Mouse (Mus musculus) myocyte (in vitro differentiated cells): ENCODE measurements around the gene Suclg2. TPM values are rescaled to one million over a fixed set of nuclear protein-coding genes. Genes with fewer than 3 reads are reported as not detected.
A peak's percentile ranks its signal among the peaks of the same experiment; 100 is the strongest.

Experiments used
- H3K27me3 ChIP-seq: one replicate; pipeline ENCODE4 v1.6.1; 2011; ENCODE audit not compliant: control insufficient read depth, insufficient read depth, insufficient read length
- H3K36me3 ChIP-seq: one replicate; pipeline ENCODE4 v1.6.1; 2011; ENCODE audit not compliant: control insufficient read depth, insufficient read depth
- H3K4me2 ChIP-seq: one replicate; pipeline ENCODE4 v1.6.1; 2011; ENCODE audit warnings: low read depth, control low read depth
- H3K4me3 ChIP-seq: one replicate; pipeline ENCODE4 v1.5.1; 2011; ENCODE audit warnings: mild to moderate bottlenecking, control low read depth, moderate library complexity
- H3K79me2 ChIP-seq: one replicate; pipeline ENCODE4 v1.6.1; 2011; ENCODE audit not compliant: control insufficient read depth, insufficient read depth
- H3ac ChIP-seq: one replicate; pipeline ENCODE4 v1.6.1; 2011; ENCODE audit not compliant: control insufficient read depth, insufficient read length
- CEBPB ChIP-seq: IDR thresholded peaks from 2 replicates; pipeline ENCODE4 v1.6.1; 2011; ENCODE audit warnings: mild to moderate bottlenecking, moderate library complexity; ENCODE audit not compliant: poor library complexity, insufficient read depth, severe bottlenecking
- E2F4 ChIP-seq: IDR thresholded peaks from one replicate; pipeline ENCODE4 v1.6.1; 2011; ENCODE audit warnings: mild to moderate bottlenecking, control low read depth, moderate library complexity; ENCODE audit not compliant: insufficient read depth
- MAX ChIP-seq: IDR thresholded peaks from one replicate; pipeline ENCODE4 v1.6.1; 2011; ENCODE audit warnings: low read depth, mild to moderate bottlenecking, control low read depth
- MYOD1 ChIP-seq, 3 experiments: IDR thresholded peaks; one replicate each; pipeline ENCODE4 v1.6.1; 2011; ENCODE audit warnings: control low read depth in 2 of 3, low read depth in 2 of 3, mild to moderate bottlenecking in 2 of 3, moderate library complexity in 1 of 3; ENCODE audit not compliant: insufficient read length in 2 of 3, control insufficient read depth in 1 of 3
- MYOG ChIP-seq, 3 experiments: IDR thresholded peaks; one replicate each; pipeline ENCODE4 v1.6.1; 2011; ENCODE audit warnings: control low read depth in 2 of 3, low read depth in 2 of 3, mild to moderate bottlenecking in 2 of 3; ENCODE audit not compliant: insufficient read length in 2 of 3, control insufficient read depth in 1 of 3, insufficient read depth in 1 of 3
- POLR2A ChIP-seq: IDR thresholded peaks from one replicate; pipeline ENCODE4 v1.6.1; 2011; ENCODE audit warnings: low read depth, mild to moderate bottlenecking, control low read depth, moderate library complexity; ENCODE audit not compliant: insufficient read length
- POLR2AphosphoS2 ChIP-seq: IDR thresholded peaks from one replicate; pipeline ENCODE4 v1.6.1; 2011; ENCODE audit warnings: low read depth, control low read depth; ENCODE audit not compliant: insufficient read length
- REST ChIP-seq: IDR thresholded peaks from one replicate; pipeline ENCODE4 v1.6.1; 2011; ENCODE audit warnings: mild to moderate bottlenecking, control low read depth, moderate library complexity; ENCODE audit not compliant: insufficient read depth, insufficient read length
- SRF ChIP-seq: IDR thresholded peaks from one replicate; pipeline ENCODE4 v1.6.1; 2011; ENCODE audit warnings: low read depth; ENCODE audit not compliant: control insufficient read depth, insufficient read length
- TCF12 ChIP-seq: IDR thresholded peaks from one replicate; pipeline ENCODE4 v1.6.1; 2011; ENCODE audit warnings: mild to moderate bottlenecking, control low read depth; ENCODE audit not compliant: poor library complexity, insufficient read depth, severe bottlenecking
- TCF3 ChIP-seq: IDR thresholded peaks from one replicate; pipeline ENCODE4 v1.6.1; 2011; ENCODE audit warnings: low read depth, control low read depth; ENCODE audit not compliant: insufficient read length
- USF1 ChIP-seq: IDR thresholded peaks from one replicate; pipeline ENCODE4 v1.6.1; 2011; ENCODE audit warnings: low read depth, mild to moderate bottlenecking, control low read depth, moderate library complexity
- polyA plus RNA-seq: library from polyadenylated mRNA; unstranded; fragments of >200 nt; fragmentation: generic; extraction: Trizol; gene quantifications from one replicate; pipeline ENCODE4 v1.2.1, GENCODE M21; 2012; ENCODE audit warnings: missing spikeins

The Suclg2 gene
- polyA plus RNA-seq, 1 experiment, result 13.9 TPM

DNA sequence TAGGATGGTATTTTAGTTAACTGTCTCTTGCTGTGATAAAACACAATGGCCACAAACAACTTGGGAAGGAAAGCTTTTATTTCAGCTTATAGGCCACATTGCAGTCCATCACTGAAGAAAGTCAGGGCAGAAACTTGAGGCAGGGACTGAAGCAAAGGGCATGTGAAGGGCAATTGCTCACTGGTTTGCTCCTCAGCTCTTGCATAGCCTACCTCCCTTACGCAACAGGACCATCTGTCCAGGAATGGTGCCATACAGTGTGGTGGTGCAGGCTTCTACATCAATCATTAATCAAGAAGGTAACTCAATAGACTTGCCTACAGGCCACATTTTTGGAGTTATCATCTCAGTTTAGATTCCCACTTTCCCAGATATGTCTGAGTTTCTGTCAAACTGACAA lies 206.9 kb downstream of the Suclg2 start:
- peak in 1 of 3 experiments; percentile 23 for TF ChIP-seq MYOD1 (IDR thresholded peaks at IDR 0.05; ENCODE audit: control insufficient read depth in 1 of 3, insufficient read length in 2 of 3, low read depth in 2 of 3)
- no peak for TF ChIP-seq MAX
- H3K27me3 ChIP-seq, result no peaks in the 10 kb centered on the region
- H3K4me2 ChIP-seq, result no peak overlapping the region
- no peak overlapping the region for H3ac ChIP-seq
- H3K79me2 ChIP-seq, result no peaks in the 10 kb centered on the region
- no peak overlapping the region for H3K4me3 ChIP-seq
- H3K36me3 ChIP-seq, result no peaks in the 10 kb centered on the region

DNA sequence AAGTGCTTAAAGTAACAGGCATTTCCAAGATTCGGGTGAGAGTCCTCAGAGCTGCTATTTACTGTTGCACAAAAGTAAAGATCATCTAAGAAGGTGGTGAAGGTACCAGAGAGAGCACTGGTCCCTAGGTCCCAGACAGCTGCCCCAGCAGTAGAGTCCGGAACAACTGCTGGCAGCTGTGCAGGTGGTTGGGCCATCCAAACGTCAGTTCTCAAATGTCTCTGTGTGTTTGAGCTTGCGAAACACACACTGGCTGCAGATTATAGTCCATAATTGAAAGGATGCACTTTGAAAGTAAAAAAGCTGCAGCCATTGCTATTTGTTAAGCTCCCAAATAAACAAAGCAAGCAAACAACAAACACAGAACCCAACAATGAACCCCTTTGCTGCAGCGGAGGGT lies 217.8 kb downstream of the Suclg2 start:
- Histone ChIP-seq H3K27me3 (no peaks in the 10 kb centered on the region), H3K36me3 (no peaks in the 10 kb centered on the region), H3K4me2 (no peak overlapping the region), H3K79me2 (no peaks in the 10 kb centered on the region), H3K4me3 (no peak overlapping the region), H3ac (no peak overlapping the region)
- TF ChIP-seq TCF12, result no peak
- TF ChIP-seq MYOD1 (IDR thresholded peaks at IDR 0.05; ENCODE audit: control insufficient read depth in 1 of 3, insufficient read length in 2 of 3, low read depth in 2 of 3), result peak in 1 of 3 experiments; percentile 27
- no peak for TF ChIP-seq CEBPB
- no peak for TF ChIP-seq E2F4
- no peak for TF ChIP-seq POLR2AphosphoS2
- no peak for TF ChIP-seq MAX
- no peak for TF ChIP-seq REST
- no peak for TF ChIP-seq SRF
- no peak for TF ChIP-seq USF1
- peak in 2 of 3 experiments; percentile 13 to 49 for TF ChIP-seq MYOG (IDR thresholded peaks at IDR 0.05; ENCODE audit: control insufficient read depth in 1 of 3, insufficient read depth in 1 of 3, insufficient read length in 2 of 3, low read depth in 2 of 3)
- no peak for TF ChIP-seq POLR2A
- no peak for TF ChIP-seq TCF3

- H3K27me3 ChIP-seq, result no peaks in the 10 kb centered on the region
- H3ac ChIP-seq, result no peak overlapping the region
- H3K4me2 ChIP-seq, result no peak overlapping the region
- no peak for TF ChIP-seq TCF3
- TF ChIP-seq MAX, result no peak
- TF ChIP-seq CEBPB, result no peak
- TF ChIP-seq MYOG (IDR thresholded peaks at IDR 0.05; ENCODE audit: control insufficient read depth in 1 of 3, insufficient read depth in 1 of 3, insufficient read length in 2 of 3, low read depth in 2 of 3), result no peak
- TF ChIP-seq TCF12, result no peak
- no peak for TF ChIP-seq POLR2A
- no peak for TF ChIP-seq SRF
- no peak for TF ChIP-seq MYOD1 (IDR thresholded peaks at IDR 0.05; ENCODE audit: control insufficient read depth in 1 of 3, insufficient read length in 2 of 3, low read depth in 2 of 3)
- TF ChIP-seq USF1, result no peak
- no peak for TF ChIP-seq REST
- H3K36me3 ChIP-seq, result no peaks in the 10 kb centered on the region
- H3K4me3 ChIP-seq, result no peak overlapping the region
- no peaks in the 10 kb centered on the region for H3K79me2 ChIP-seq
Measured at GRCm38 (mm10) chr6:95499639-95500038, 219.0 kb downstream of the Suclg2 start.

DNA sequence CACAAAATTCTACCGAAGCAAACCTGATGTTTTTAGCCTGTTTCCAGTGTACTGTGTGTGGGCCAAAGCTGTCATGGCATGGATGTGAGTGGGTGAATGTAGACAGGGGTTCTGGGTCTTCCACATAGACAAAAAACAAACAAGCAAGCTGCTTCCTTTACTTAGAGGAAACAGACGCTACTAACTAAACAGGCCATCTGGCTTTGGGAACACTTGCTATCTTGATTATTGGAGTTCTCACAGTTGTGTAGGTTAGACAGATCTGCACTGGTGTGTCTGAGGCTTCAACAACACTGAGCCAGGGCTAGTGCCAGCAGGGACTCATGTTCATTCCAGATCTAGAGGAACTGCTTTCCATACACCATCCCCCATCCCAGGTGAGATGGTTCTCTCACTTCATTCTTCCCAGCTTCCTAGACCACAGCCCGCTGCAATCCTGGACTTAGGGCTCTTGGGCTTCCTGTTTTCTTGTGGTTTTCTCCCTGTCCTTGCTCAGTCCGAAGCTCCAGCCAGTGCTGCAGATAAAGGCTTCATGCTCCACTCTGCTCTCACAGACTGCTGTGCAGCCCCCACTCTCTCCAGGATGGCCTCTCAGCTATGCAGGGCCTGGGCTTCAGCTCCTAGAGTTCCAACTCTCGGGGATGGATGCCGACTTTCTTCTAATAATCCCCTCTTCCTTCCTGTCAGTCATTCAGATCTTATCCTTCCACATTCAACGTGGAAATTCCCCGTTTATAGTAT lies 226.2 kb downstream of the Suclg2 start:
- Histone ChIP-seq H3K36me3 (no peaks in the 10 kb centered on the region), H3K4me3 (no peak overlapping the region), H3ac (no peak overlapping the region), H3K27me3 (no peaks in the 10 kb centered on the region), H3K4me2 (no peak overlapping the region), H3K79me2 (no peaks in the 10 kb centered on the region)
- TF ChIP-seq POLR2A (no peak), POLR2AphosphoS2 (no peak), MAX (no peak), MYOD1 (IDR thresholded peaks at IDR 0.05; ENCODE audit: control insufficient read depth in 1 of 3, insufficient read length in 2 of 3, low read depth in 2 of 3) (no peak), REST (no peak), TCF12 (no peak), SRF (no peak), E2F4 (no peak), USF1 (no peak), TCF3 (no peak), CEBPB (no peak), MYOG (IDR thresholded peaks at IDR 0.05; ENCODE audit: control insufficient read depth in 1 of 3, insufficient read depth in 1 of 3, insufficient read length in 2 of 3, low read depth in 2 of 3) (no peak)

- Histone ChIP-seq H3K4me3 (no peak overlapping the region), H3K36me3 (no peaks in the 10 kb centered on the region), H3ac (no peak overlapping the region), H3K4me2 (no peak overlapping the region), H3K27me3 (no peaks in the 10 kb centered on the region), H3K79me2 (no peaks in the 10 kb centered on the region)
- TF ChIP-seq MYOG (IDR thresholded peaks at IDR 0.05; ENCODE audit: control insufficient read depth in 1 of 3, insufficient read depth in 1 of 3, insufficient read length in 2 of 3, low read depth in 2 of 3) (no peak), TCF12 (no peak), REST (no peak), POLR2AphosphoS2 (no peak), POLR2A (no peak), CEBPB (no peak), MYOD1 (IDR thresholded peaks at IDR 0.05; ENCODE audit: control insufficient read depth in 1 of 3, insufficient read length in 2 of 3, low read depth in 2 of 3) (no peak), SRF (no peak), USF1 (no peak), E2F4 (no peak), MAX (no peak), TCF3 (no peak)
Measured at GRCm38 (mm10) chr6:95491043-95491442, 227.6 kb downstream of the Suclg2 start.
